Mouse (Mus musculus) lung, postnatal 10 days (tissue): ENCODE results near the gene Slit3.

Experiments used
- DNase-seq: peaks from one replicate; pipeline ENCODE4 v3.0.0; 2021

Slit3 gene

GRCm38 (mm10) chr11:35125108-35125490 is 4.1 kb downstream of the Slit3 start:
- peak; percentile 73 for DNase-seq

DNA sequence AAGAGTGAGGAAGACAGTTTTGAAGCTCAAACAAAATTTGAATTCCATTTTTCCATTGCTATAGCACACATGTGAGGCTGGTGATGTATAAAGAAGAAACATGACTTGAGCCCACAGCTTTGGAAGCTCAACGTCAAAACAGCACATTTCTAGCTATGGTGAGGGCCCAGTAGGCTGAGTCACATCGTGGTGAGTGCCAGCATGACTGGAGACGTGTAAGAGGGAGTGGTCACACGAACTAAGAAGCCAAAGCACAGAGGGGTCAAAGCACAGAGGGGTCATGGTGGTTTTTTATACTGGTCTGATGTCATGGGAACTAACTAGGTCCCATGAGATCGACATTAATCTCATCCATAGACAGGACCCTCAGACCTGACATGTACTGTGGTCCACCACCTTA is 10.7 kb downstream of the Slit3 start:
- DNase-seq: no peak

DNA sequence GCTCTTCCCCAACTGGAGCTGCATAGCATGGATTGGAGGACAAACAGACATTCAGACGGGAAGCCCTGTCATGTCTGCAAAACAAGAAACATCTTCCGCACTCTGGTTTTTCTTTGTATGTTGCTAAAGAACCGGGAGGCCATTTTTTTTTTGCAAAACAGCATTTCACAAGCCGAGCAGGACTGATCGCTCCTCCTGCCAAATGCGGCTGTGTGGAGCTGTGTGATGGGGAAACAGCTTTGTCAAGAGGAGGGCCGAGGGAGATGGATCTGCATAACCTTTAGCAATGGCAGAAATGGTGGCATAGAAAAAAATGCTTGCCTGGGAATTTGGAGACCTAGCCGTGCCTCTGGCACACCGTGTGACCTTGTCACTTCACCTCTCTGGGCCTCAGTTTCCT is 15.6 kb downstream of the Slit3 start:
- peak; percentile 42 for DNase-seq

GRCm38 (mm10) chr11:35140092-35140491 is 19.1 kb downstream of the Slit3 start:
- no peak for DNase-seq

DNA sequence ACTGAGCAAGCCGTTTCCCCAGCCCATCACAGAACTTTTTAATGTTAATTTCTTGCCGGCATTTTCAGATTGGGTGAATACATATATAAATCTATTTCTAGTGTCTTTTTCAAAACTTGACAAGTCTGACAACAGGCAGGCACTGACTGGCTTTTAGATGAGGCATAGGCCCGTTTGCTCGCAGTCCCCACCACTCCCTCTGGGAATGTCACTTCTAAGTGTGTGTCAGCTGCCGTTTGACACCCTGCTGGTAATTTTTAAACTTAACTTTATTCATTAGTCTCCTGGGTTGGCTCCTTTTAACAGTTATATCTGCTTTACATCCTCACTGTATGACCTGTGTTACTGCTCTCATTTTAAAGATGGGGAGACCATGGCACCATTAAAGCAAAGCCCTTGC is 21.2 kb downstream of the Slit3 start:
- no peak for DNase-seq

DNA sequence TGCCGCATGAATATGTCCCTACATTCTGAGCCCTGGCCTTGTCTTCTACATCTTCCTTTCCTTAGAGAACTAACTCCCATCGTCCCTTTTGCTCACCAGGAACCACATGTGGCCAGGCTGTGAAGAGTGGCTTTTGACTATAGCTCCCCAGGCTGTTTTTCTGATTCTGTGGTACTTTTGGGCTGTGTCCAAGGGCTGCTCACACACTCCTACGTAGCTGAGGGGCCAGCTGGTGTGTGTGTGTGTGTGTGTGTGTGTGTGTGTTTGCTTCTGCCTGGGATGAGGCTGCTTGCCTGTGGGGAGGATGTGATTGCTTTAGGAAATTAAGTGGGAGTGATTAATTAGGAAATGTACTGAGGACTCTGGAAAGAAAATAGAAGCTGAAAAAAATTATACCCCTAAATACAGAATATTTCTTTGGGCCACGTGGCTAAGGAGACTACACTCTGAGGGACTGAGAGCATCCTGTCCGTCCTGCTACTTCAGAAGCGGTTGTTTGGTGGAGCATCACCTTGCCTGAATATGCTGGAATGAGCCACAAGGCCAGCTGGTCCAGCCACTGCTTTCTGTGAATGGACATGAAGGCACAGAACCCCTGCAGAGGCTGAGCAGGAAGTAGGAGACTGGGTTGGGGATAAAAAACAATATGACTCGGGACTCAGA is 21.8 kb downstream of the Slit3 start:
- peak; percentile 58 for DNase-seq

GRCm38 (mm10) chr11:35147818-35148445 is 26.9 kb downstream of the Slit3 start:
- DNase-seq: no peak

DNA sequence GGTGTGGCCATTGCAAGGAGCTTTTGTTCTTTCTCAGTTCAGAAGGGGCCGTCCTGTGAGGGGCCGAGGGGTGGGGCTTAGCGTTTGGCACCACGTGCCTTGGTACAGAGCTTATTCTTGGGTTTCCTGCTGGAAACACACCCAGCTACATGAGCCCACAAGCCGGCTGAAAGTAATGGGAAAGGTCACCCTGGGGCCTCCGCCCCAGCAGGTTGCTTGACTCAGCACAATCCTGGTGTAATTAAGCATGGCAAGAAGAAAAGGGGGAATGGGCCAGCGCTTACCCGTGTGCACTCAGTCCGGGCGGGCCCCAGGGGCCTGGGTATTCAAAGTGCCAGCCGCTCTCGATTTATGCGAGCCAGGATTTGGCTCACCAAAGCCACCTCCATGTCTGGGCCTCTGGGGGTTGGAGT is 30.5 kb downstream of the Slit3 start:
- DNase-seq: no peak

- DNase-seq: no peak
These were observed 31.9 kb downstream of the Slit3 start for GRCm38 (mm10) chr11:35152875-35153274.

DNA sequence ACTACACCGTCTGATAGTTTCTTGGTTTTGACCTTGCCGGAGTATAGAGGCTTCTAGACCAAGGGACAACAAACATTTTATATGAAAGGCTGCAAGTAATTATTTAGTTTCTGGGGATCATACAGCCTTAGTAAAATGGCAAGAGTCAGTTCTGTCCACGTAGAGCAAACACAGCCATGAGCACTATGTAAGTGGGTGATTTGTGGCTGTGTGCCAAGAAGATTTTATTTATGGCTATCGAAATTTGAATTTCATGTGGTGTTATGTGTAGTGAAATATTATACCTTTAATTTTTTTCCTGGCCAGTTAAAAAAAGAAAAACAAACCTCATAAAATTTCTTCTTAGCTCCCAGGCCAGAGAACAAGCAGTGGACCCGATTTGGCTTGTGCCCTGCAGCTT is 33.4 kb downstream of the Slit3 start:
- DNase-seq: no peak

- DNase-seq: no peak
These were observed 34.3 kb downstream of the Slit3 start for GRCm38 (mm10) chr11:35155281-35155680.

DNA sequence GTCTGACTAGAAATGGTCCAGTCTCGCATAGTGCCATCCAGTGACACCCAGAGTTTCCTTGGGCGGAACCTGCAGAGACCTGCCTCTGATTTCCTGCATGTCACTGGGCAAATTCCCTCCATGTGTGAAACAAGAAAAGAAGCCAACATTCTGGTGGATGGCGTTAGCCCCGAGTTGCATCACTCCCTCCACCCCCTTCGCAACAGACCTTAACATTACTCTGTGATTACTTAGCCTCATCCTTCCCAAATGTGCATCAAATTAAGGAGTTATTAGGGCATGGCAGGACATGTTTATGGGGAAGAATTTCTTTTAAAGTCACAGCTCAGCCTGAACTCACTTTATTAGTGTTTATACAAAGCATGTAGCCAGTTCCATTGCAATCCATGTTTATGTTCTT is 35.7 kb downstream of the Slit3 start:
- DNase-seq: no peak

DNA sequence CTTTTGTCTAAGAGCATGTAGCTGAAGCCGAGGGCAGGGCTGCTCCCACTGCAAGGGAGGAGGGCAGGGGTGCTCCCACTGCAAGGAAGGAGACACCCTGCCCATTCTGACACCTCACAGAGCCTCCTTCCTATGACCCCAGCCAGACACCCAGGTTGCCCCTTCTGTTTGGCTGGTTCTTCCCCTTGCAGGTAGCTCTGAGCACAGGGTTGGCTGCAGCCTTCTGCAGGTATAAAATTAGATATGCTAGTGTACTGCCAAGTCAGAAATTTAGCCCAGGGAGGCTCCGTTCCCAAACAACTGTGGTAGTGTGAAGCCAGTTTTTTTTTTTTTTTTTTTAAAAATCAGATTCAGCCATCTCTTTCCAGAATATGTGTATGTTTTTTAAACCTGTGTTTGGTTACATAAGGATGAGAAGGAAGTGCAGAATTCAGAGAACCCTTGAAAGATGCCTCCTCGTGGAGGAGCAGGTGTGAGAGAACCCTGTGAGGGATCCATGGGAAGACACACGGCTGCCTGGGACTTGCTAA is 39.7 kb downstream of the Slit3 start:
- DNase-seq: no peak

DNA sequence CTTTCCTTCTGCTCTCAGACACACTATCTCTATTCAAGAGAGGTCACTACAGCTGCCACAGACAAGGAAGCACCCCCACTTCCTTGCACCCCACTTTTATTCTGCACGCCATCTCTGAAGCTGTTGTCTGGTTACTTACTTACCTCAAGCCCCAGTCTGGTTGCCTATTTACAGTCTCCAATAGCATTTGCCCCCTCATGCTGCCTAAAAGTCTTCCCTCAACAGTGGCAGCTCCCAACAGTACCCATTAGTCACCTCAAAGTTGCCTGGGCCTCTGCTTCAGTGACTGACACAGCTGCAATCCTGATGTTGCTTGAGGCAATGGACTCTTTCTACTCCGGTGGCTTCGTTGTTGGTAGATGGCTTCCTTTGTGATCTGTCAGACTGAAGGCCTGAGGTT is 42.4 kb downstream of the Slit3 start:
- no peak for DNase-seq

DNA sequence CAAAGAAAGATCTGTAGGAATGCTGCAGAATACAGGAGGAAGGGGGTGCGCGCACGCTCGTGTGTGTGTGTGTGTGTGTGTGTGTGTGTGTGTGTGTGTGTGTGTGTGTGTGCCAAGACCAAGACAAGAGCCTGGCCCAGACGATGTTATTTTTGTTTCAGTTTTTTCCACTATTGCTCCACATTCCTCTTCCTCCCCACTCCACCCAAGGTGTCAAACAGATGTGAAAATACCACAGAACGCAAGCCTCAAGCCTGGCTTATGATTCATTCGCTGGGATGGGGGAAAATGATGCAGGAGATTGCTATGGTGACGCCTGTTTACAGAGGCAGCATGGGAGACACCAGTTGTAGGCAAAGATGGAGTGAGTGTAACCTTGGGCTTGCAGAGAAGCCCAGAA is 46.2 kb downstream of the Slit3 start:
- DNase-seq: no peak

- DNase-seq: no peak
These were observed 50.5 kb downstream of the Slit3 start for GRCm38 (mm10) chr11:35171505-35171904.

DNA sequence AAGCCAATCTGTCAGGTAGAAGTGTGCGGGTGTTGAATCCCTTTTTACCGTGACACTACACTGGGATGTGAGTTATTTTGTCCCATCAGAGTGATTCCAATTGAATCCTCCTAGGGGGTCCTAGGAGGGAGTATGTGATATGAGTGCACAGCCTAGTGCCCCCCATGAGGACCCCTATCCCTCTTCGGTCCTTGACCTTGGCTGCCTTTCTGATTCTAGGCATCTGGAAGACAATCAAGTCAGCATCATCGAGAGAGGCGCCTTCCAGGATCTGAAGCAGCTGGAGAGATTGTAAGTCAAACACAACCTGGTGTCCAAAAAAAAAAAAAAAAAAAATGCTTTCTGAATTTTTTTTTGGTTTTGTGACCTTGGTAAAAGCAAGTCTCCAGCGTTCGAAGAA is 56.5 kb downstream of the Slit3 start:
- peak; percentile 66 for DNase-seq

GRCm38 (mm10) chr11:35178144-35178817 is 57.3 kb downstream of the Slit3 start:
- no peak for DNase-seq

GRCm38 (mm10) chr11:35179305-35179704 is 58.3 kb downstream of the Slit3 start:
- no peak for DNase-seq

DNA sequence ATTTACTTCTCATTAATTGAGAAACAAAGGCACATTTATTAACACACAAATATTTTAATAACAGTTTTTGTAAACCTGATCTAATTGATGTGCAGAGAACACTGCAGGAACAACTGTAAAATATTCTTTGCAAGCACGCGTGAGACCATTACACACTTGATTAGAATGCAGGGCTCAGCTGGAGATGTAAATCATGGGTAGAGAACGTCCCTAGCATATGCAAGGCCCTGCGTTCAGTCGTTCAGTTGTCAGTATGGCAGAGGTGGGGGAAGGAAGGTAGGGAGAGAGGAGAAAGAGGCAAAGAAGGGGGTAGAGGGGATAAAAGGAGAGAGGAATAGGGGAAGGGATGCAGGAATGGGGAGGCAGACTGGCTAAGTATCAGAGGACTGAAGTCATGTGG is 61.9 kb downstream of the Slit3 start:
- DNase-seq: no peak

DNA sequence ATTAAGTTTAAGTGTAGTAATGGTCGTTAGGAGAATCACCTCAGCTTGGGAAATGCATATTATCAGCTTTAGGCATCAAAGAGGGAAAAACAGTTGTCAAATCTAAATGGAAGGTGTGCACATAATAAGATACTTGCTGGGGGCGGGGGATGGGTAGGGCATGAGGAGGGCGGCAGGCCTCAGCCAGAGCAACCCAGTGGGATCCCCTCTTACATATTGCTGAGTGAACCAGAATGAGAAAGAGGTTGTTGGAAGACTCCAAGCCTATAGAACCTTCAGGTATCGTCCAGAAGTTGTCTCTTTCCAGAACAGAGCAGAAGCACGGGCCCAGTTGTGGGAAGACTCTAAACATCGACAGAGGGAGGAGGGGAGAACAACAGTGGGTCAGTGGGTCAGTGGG is 73.8 kb downstream of the Slit3 start:
- no peak for DNase-seq

GRCm38 (mm10) chr11:35196777-35197176 is 75.8 kb downstream of the Slit3 start:
- peak; percentile 85 for DNase-seq

- DNase-seq: no peak
These were observed 77.6 kb downstream of the Slit3 start for GRCm38 (mm10) chr11:35198537-35199088.

DNA sequence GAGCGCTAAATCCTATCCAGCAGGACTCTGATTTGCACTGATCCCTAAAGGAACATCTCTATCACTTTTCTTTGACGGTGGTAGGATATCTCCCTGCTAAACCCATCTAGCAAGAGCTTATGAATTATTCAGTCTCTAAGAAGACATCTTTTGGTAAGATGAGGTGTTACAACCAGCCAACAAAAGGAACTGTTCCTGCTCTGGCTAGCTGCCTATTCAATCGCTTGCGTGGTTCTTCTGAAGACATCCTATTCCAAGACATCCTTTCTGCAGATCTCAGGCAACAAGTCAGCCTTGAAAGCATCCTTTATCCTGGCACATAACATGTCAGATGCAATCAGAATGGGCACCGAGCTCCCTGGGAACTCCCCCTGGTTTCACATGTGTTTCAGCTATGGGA is 81.3 kb downstream of the Slit3 start:
- DNase-seq: no peak
